Mouse (Mus musculus) liver, embryonic 14.5 days (tissue): ENCODE results near the gene Pimreg.

Source experiments
- CTCF ChIP-seq: IDR thresholded peaks from 2 replicates; pipeline ENCODE4 v1.5.1; 2016; ENCODE audit warnings: antibody characterized with exemption, low read depth, control low read depth
- EP300 ChIP-seq: IDR thresholded peaks from 2 replicates; pipeline ENCODE4 v1.6.1; 2016; ENCODE audit warnings: antibody characterized with exemption, low read depth

GRCm38 (mm10) chr11:72064414-72064813 is 22.6 kb downstream of the Pimreg start:
- TF ChIP-seq CTCF (no peak), EP300 (no peak)
